Mouse (Mus musculus) left cerebral cortex, postnatal 10 days (tissue): ENCODE results near the gene Gabrb2. TPM values are rescaled to one million over a fixed set of nuclear protein-coding genes. Genes with fewer than 3 reads are reported as not detected.

Experiments
- DNase-seq, 2 experiments: peaks; one replicate each; pipeline ENCODE4 v3.0.0; 2021 to 2022; ENCODE audit warnings: low spot score in 2 of 2, mixed read lengths in 1 of 2; ENCODE audit errors: extremely low spot score in 1 of 2
- intact Hi-C: fragments of 180-260 bp; cut with DNase I; formaldehyde crosslinking; loops from one replicate; pipeline ENCODE4 v1.15.1; 2025
- total RNA-seq, 2 experiments: library from RNA; stranded (reverse); gene quantifications; 2 replicates each; pipeline ENCODE4 v1.2.3; 2021

Gene Gabrb2
- 100 to 1,000 TPM; 152 to 163 TPM for total RNA-seq

GRCm38 (mm10) chr11:42418996-42419782, at the start of gene Gabrb2:
TSS of gene Gabrb2 (plus strand) at chr11:42419757.
- intact Hi-C loops, result no loop called here
- DNase-seq, result peak; percentile 8 to 27

DNA sequence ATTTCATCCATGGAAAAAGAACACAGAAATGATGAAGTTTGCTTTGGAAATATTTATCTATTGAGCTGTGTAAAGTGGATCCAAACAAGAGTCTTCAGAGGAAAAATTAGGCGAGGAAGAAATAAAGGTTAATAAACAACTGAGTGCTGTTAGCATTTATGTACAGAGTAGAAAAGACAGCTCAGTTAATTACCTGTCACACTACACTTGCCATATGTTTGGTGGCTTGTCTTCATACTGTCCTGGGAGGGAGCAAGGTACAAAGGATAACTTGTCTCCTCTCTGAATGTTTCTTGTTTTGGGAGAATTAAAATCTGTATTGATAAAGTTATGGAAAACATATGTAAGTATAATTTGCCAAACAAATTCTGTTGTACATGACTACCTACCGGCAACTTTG, 40.6 kb upstream of the Gabrb2 start:
- DNase-seq, result no peak

GRCm38 (mm10) chr11:42386486-42386885, 33.1 kb upstream of the Gabrb2 start:
- DNase-seq, result no peak
- intact Hi-C loops, result no loop called here

More for the DNA sequence above, 40.6 kb upstream of the Gabrb2 start:
- intact Hi-C loops, result no loop called here

DNA sequence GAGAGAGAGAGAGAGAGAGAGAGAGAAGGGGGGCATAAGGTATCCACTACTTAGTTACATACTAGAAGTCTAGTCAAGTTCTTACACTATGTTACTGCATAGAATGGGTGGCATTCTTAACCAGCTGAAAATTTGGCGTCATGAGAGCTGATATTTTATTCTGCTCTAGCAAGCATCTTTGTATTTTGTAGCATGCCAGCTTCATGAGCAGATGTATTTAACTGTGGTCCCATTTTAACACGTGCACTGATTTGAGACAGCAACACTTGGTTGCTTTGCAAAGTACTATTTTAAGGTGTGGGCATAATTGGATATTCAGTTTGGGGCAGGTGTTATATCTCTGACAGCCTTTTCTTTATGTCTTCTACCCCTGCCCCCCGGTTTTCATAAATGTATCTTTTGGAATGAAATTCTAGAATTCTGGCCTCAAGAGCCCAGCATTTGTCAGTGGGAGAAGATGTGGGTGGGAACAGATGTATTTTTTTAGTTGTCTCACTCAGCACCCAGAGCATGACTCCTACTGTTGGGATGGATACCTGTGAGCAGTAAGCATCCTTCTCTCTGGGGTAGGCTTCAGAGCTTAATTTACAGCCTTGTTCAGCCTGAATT, 28.8 kb upstream of the Gabrb2 start:
- peak in 1 of 2 experiments; percentile 18 for DNase-seq
- intact Hi-C loops, result no loop called here

GRCm38 (mm10) chr11:42393451-42393850, 26.1 kb upstream of the Gabrb2 start:
- DNase-seq, result peak in 1 of 2 experiments; percentile 7
- intact Hi-C loops, result no loop called here

- intact Hi-C loops, result loop anchor here (2.0 to 10.0 kb wide), 5 partner anchors 237 to 1635 kb away; partner anchors contain the start of gene Gabra1
- DNase-seq, result peak; percentile 59 to 73
These were observed 455 bp downstream of the Gabrb2 start for GRCm38 (mm10) chr11:42419791-42420633.

DNA sequence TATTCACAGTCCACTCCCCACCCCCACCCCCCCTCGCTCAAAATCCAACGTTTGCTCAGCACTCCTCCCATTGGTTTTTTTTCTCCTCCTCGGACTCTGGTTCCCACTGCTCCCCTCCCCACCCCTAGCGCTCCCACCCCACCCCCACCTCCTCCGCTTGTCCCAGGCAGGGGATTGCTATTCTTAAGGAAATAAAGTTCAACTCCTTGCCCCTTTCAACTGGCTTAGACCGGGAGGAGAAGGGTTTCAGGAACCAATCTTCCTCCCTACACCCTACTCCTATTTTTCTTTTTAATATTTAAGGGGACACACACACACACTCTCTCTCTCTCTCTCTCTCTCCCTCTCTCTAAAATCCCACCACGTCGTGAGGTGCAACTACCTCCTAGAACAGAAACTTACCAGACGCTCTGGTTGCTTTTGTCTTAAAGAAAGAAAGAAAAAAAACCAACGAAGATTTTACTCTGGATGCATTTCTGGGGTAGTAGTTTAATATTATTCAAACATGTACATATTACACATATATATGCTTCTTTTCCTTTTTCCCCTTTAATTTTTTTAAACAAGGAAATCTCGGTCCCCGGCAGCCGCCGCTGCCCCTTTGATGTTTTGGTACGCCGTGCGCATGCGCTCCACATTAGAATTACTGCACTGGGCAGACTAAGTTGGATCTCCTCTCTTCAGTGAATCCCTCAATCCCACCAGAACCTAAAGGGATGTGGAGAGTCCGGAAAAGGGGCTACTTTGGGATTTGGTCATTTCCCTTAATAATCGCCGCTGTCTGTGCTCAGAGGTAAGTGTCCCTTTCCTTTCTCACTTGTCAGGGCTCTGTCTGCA, 1.3 kb downstream of the Gabrb2 start:
- intact Hi-C loops, result loop anchor here (2.0 to 10.0 kb wide), 5 partner anchors 238 to 1636 kb away; partner anchors contain the start of gene Gabra1
- peak; percentile 52 to 73 for DNase-seq

DNA sequence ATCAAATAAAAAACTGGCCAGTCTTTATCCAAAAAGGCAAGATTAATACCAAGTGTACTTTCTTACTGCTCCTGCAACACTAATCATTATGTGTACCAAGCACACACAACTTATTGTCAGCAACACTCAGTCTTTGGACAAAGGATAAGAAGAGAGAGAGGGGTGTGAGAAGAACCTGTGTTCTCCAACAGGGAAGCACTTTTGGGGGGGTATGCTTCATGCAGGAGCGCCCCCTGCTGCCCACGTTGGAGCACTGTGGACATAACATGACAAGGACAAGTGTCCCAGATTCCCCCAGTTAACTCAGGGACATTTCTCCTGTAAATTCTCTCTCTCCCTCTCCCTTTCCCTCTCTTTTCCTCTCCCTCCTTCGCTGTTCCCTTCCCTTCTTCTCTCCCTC, 3.7 kb downstream of the Gabrb2 start:
- intact Hi-C loops, result loop anchor here (5.0 to 10.0 kb wide), 4 partner anchors 929 to 1638 kb away; no protein-coding TSS in a partner anchor
- DNase-seq, result peak; percentile 46 to 68

DNA sequence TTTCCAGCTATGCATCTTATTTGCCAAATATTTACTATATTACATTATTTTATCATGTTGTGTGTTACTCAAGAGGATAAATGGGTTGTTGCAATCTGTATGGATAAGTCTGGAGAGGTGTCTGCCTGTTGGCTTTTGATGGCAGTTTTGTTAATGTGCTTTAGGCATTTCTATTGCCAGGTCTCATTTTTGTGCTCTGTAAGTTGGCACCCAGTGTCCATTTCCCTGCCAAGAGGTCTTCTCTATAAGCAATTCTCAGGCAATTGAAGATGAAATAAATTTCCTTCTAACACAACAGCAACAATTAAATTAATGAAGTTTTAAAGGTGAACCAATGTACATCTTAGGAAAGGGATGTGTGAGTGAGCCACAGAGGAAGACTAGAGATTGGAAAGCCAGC, 11.9 kb downstream of the Gabrb2 start:
- intact Hi-C loops, result no loop called here
- DNase-seq, result no peak

GRCm38 (mm10) chr11:42438978-42439377, 19.4 kb downstream of the Gabrb2 start:
- intact Hi-C loops, result no loop called here
- DNase-seq, result no peak

- DNase-seq, result no peak
- intact Hi-C loops, result no loop called here
These were observed 24.1 kb downstream of the Gabrb2 start for GRCm38 (mm10) chr11:42443641-42444040.

- intact Hi-C loops, result no loop called here
- DNase-seq, result no peak
These were observed 29.4 kb downstream of the Gabrb2 start for GRCm38 (mm10) chr11:42448929-42449328.

DNA sequence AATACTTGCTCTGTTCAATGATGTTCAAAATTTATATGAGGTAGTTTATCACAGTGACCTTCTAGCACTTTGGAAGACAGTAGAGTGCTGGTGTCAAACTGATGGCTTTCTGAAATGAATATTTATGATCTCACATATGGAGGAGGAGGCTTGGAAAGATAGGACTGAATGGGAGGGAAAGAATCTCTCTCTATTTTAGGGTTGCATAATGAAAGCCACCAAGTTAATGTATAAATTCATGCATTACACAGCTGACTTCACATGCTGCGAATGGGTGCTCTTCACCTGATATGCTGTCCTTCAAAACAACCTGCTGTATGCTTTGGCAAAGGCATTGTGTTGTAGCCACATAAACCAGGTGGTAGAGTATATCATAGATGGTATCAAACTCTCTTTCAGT, 44.6 kb downstream of the Gabrb2 start:
- no peak for DNase-seq
- intact Hi-C loops, result no loop called here

DNA sequence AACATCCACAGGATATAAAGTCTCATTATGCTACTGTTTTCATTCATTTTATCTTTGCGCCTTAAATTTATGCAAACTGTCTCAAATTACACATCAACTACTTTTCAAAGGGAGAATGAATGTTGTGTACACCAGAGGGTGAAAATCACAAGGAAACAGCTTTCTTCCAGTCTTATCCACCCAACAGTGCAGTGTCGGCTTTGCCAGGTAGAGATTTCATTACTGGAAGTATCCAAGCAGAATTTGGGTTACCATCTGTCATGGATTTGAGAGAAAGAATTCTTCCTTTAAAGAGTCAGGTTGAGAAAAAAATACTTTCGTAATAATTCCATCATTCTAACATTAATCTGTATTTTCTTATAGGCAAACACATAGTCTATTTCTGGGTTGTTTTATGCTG, 48.8 kb downstream of the Gabrb2 start:
- DNase-seq, result no peak
- intact Hi-C loops, result no loop called here

GRCm38 (mm10) chr11:42474523-42474922, 55.0 kb downstream of the Gabrb2 start:
- intact Hi-C loops, result no loop called here
- no peak for DNase-seq

DNA sequence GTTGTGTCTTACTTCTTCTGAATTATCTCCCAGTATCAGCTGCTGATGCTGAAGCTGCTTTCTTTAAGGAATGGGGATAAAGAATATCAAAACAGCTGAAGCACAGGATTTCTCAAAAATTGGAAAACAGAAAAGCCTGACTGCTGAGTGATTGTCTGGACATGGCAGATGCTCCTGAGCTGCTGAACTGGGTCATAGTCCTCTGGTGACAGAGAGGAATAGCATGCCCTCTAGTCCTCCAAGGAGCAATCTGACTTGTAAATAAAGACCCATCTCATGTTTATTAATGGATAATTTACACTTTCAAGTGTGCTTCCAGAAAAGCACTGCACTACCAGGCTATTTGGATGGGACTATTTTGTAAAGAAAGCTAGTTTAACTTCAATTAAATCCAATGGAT, 68.1 kb downstream of the Gabrb2 start:
- no peak for DNase-seq
- intact Hi-C loops, result no loop called here

DNA sequence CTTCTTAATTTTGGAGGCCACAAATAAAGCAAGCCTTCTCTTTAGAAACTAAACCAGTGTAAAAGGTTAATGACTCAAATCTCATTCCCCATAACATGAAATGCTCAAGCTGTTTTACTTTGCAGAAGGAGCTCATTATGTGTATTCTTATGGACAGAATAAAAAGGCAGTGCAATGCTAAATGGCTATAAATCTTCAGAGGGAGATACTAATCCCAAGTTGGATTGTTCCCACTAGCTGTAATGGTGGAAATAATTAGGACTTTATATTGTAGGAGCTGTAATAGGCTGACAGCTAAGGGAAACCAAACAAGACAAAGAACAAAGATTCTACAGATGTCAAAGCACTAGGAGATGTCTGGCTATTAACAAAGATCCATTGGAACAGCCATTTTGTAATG, 81.6 kb downstream of the Gabrb2 start:
- no peak for DNase-seq
- intact Hi-C loops, result no loop called here

- DNase-seq, result no peak
- intact Hi-C loops, result no loop called here
These were observed 85.9 kb downstream of the Gabrb2 start for GRCm38 (mm10) chr11:42505436-42505835.
